Mouse (Mus musculus): Measurements from ENCODE around the gene Cnn1. TPM values are rescaled to one million over a fixed set of nuclear protein-coding genes. Genes with fewer than 3 reads are reported as not detected.

The Cnn1 gene
- polyA plus RNA-seq, 1 experiment from 2014 or later, result 64.8 TPM

DNA sequence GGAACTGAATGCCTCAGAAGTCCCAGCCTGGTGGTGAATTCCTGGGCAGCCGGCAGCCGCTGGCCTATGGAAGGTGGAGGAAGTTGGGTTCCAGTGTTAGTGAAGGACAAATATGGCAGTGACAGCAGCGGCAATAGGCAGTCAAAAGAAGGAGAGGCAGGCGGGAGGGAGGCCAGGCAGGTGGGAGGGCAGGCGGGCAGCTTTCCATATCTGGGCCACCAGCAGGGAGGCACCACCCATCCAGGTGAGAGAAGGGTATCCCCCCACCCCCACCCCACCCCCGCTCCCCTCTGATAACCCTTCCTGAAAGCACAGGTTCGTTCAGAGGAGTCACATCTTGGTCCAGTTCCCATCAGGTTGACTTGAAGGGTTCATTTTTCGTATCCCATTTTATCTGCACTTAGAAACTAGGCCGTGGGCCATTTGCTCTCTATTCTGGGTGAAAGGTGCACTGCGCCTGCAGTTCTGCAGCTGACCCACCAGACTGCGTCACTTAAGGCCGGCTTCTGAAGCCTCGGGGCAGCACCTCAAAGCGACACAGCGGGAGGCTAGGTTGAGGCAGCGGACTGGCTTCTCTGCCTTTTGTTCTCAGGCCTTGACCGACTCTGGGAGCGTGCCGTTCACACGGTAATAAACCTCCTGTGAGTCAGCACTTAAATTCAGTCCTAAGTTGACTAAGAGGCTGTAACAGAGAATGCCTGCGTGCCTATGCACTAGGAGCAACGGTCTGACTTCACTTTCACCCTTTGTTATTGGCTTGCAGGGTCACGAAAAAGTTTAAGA, 37.9 kb downstream of the Cnn1 start:
- H3K4me3 ChIP-seq (ENCODE audit: low read depth, low read length), result no peak overlapping the region
- H3K36me3 ChIP-seq (ENCODE audit: insufficient read depth, low read length), result no peaks in the 10 kb centered on the region
- TF ChIP-seq CTCF (IDR thresholded peaks at IDR 0.05) (no peak), EP300 (IDR thresholded peaks at IDR 0.05) (no peak)
- ATAC-seq, result no peak
- DNase-seq (ENCODE audit: low spot score), result no peak
- H3K27me3 ChIP-seq (replicated peaks; ENCODE audit: insufficient read depth, low read length), result no peaks in the 10 kb centered on the region
- H3K9ac ChIP-seq (replicated peaks; ENCODE audit: low read depth), result no peak overlapping the region
- no peak overlapping the region for H3K27ac ChIP-seq (ENCODE audit: low read length)
- H3K4me1 ChIP-seq (ENCODE audit: insufficient read depth, low read depth, low read length), result no peaks in the 10 kb centered on the region
- no peaks in the 10 kb centered on the region for H3K9me3 ChIP-seq (ENCODE audit: low read length)
- H3K4me2 ChIP-seq (replicated peaks; ENCODE audit: low read depth, low read length), result no peak overlapping the region
- 27% methylated on average over 23 of the region's 23 CpGs for WGBS

- Histone ChIP-seq H3K27me3 (replicated peaks; ENCODE audit: insufficient read depth, low read length) (no peaks in the 10 kb centered on the region), H3K4me2 (replicated peaks; ENCODE audit: low read depth, low read length) (no peak overlapping the region), H3K27ac (ENCODE audit: low read length) (no peak overlapping the region), H3K36me3 (ENCODE audit: insufficient read depth, low read length) (no peaks in the 10 kb centered on the region), H3K9me3 (ENCODE audit: low read length) (no peaks in the 10 kb centered on the region), H3K4me3 (ENCODE audit: low read depth, low read length) (no peak overlapping the region), H3K4me1 (ENCODE audit: insufficient read depth, low read depth, low read length) (no peaks in the 10 kb centered on the region), H3K9ac (replicated peaks; ENCODE audit: low read depth) (no peak overlapping the region)
- DNase-seq (ENCODE audit: low spot score) (no peak), ATAC-seq (no peak)
- no peak for TF ChIP-seq EP300 (IDR thresholded peaks at IDR 0.05)
- peak; percentile 88 for TF ChIP-seq CTCF (IDR thresholded peaks at IDR 0.05)
- 19% methylated on average over 2 of the region's 2 CpGs for WGBS
Observed at GRCm38 (mm10) chr9:22138480-22138879, 39.5 kb downstream of the Cnn1 start.

- TF ChIP-seq CTCF (IDR thresholded peaks at IDR 0.05), result no peak
- TF ChIP-seq EP300 (IDR thresholded peaks at IDR 0.05), result no peak
- ATAC-seq, result no peak
- Histone ChIP-seq H3K27ac (ENCODE audit: low read length) (no peak overlapping the region), H3K4me2 (replicated peaks; ENCODE audit: low read depth, low read length) (no peak overlapping the region), H3K4me1 (ENCODE audit: insufficient read depth, low read depth, low read length) (no peaks in the 10 kb centered on the region), H3K4me3 (ENCODE audit: low read depth, low read length) (no peak overlapping the region), H3K9me3 (ENCODE audit: low read length) (no peaks in the 10 kb centered on the region), H3K36me3 (ENCODE audit: insufficient read depth, low read length) (no peaks in the 10 kb centered on the region), H3K27me3 (replicated peaks; ENCODE audit: insufficient read depth, low read length) (no peaks in the 10 kb centered on the region), H3K9ac (replicated peaks; ENCODE audit: low read depth) (no peak overlapping the region)
- no peak for DNase-seq (ENCODE audit: low spot score)
- 82% methylated on average over 5 of the region's 5 CpGs for WGBS
Observed at GRCm38 (mm10) chr9:22139746-22140145, 40.7 kb downstream of the Cnn1 start.

DNA sequence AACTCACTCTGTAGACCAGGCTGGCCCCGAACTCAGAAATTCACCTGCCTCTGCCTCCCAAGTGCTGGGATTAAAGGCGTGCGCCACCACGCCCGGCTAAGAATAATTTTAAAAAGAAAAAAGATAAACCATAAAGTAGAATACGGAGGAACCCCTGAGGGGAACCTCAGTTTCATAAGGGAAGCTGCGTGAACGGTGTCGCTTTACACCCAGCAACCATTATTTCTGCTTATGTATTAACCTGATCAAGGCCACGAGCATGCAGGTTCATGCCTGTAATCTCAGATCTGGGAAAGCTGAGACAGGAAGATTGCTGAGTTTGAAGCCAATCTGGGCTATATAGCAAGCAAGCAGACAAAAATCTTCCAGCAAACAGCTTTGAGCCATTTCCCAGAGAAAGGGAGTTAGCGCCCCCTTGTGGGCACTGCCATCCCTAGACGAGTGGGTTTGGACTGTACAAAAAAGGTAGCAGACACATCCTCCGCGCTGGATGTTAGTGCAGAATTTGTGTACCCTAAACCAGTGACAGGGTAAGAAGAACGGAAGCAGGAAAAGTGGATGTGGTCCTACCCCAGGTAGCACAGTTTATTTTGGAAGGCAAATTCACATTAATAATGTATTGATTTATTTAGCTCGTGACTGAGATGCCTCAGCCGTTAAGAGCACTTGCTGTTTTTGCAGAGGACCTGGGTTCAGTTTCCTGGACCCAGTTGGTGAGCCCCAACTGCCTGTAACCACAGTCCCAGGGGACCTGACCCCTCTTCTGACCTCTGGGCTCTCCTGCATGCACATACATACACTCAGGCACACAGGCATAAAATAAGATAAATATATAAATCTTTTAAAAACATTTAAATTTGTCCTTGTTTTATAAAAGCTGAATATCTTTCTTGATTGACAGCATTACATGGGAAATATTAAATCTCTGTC, 44.4 kb downstream of the Cnn1 start:
- DNase-seq (ENCODE audit: low spot score), result peak; percentile 86
- Histone ChIP-seq H3K36me3 (ENCODE audit: insufficient read depth, low read length) (no peaks in the 10 kb centered on the region), H3K27me3 (replicated peaks; ENCODE audit: insufficient read depth, low read length) (no peaks in the 10 kb centered on the region), H3K9ac (replicated peaks; ENCODE audit: low read depth) (no peak overlapping the region), H3K27ac (ENCODE audit: low read length) (no peak overlapping the region), H3K4me1 (ENCODE audit: insufficient read depth, low read depth, low read length) (no peaks in the 10 kb centered on the region), H3K4me3 (ENCODE audit: low read depth, low read length) (no peak overlapping the region), H3K4me2 (replicated peaks; ENCODE audit: low read depth, low read length) (no peak overlapping the region), H3K9me3 (ENCODE audit: low read length) (no peaks in the 10 kb centered on the region)
- 48% methylated on average over 17 of the region's 17 CpGs for WGBS
- ATAC-seq, result peak; percentile 54
- TF ChIP-seq CTCF (IDR thresholded peaks at IDR 0.05), result peak; percentile 96
- TF ChIP-seq EP300 (IDR thresholded peaks at IDR 0.05), result no peak

DNA sequence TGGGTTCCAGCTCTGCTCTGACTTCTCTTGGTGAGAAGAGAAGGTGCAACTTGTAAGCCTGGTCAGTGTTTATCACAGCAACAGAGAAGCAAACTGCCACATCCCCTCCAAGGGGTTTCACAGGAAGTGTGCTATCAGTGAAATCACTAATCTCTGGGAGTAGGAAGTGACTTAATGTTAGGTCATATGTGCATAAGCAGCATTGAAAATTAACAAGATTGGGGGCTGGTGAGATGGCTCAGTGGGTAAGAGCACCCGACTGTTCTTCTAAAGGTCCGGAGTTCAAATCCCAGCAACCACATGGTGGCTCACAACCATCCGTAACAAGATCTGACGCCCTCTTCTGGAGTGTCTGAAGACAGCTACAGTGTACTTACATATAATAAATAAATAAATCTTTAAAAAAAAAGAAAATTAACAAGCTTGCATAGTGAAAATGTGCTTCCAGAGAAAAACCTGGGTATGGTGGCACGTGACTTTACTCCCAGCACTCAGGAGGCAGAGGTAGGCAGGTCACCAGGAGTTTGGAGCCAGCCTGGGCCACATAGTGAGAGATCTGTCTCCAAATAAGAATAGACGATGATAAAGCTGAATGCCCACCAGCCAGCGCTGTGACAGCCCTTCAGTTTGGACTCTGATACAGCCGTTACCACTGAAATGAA, 45.4 kb downstream of the Cnn1 start:
- WGBS, result 76% methylated on average over 7 of the region's 8 CpGs
- Histone ChIP-seq H3K9me3 (ENCODE audit: low read length) (no peaks in the 10 kb centered on the region), H3K9ac (replicated peaks; ENCODE audit: low read depth) (no peak overlapping the region), H3K36me3 (ENCODE audit: insufficient read depth, low read length) (no peaks in the 10 kb centered on the region), H3K27me3 (replicated peaks; ENCODE audit: insufficient read depth, low read length) (no peaks in the 10 kb centered on the region), H3K4me2 (replicated peaks; ENCODE audit: low read depth, low read length) (no peak overlapping the region), H3K4me3 (ENCODE audit: low read depth, low read length) (no peak overlapping the region), H3K27ac (ENCODE audit: low read length) (no peak overlapping the region), H3K4me1 (ENCODE audit: insufficient read depth, low read depth, low read length) (no peaks in the 10 kb centered on the region)
- DNase-seq (ENCODE audit: low spot score) (no peak), ATAC-seq (no peak)
- no peak for TF ChIP-seq CTCF (IDR thresholded peaks at IDR 0.05)
- no peak for TF ChIP-seq EP300 (IDR thresholded peaks at IDR 0.05)
